In genomic region chrX:7883841-7884567, GRCm38 (mm10) we compare ENCODE assay signal across 7 mouse cellular contexts. TPM values are rescaled to one million over a fixed set of nuclear protein-coding genes. Genes with fewer than 3 reads are reported as not detected.
DNase-seq lines count a peak whose midpoint lies in the region; ATAC-seq lines count a peak whose summit lies in the region.

Gene Slc35a2, plus strand, starts transcription at chrX:7884028.

- ATAC-seq in intestine, embryonic 15.5 days, result peak; percentile 96

- no peaks in the 10 kb centered on the region for H3K9me3 ChIP-seq in intestine, embryonic 15.5 days
- peaks cover 9% of the 10 kb centered on the region; the same call in 1 of the 2 replicates for H3K9me3 ChIP-seq in midbrain, embryonic 10.5 days (replicated peaks)

- peak within 1 kb of the TSS; percentile 56 for H3K4me3 ChIP-seq in intestine, embryonic 15.5 days (replicated peaks)
- peak within 1 kb of the TSS; percentile 69 for H3K4me3 ChIP-seq in midbrain, embryonic 10.5 days

- peak within 1 kb of the TSS; percentile 55 for H3K4me2 ChIP-seq in intestine, embryonic 15.5 days (replicated peaks)

- intact Hi-C loops in gastrocnemius, postnatal 36 days (cut with DNase I), result no loop called here
- intact Hi-C loops in left cerebral cortex, postnatal 25 days (cut with DNase I), result no loop called here

- 19% methylated on average over 49 of the region's 49 CpGs for WGBS in intestine, embryonic 15.5 days
- WGBS in midbrain, embryonic 10.5 days, result 16% methylated on average over 41 of the region's 49 CpGs

- H3K4me1 ChIP-seq in intestine, embryonic 15.5 days (replicated peaks), result no peaks in the 10 kb centered on the region
- peaks cover 23% of the 10 kb centered on the region for H3K4me1 ChIP-seq in midbrain, embryonic 10.5 days

- no peaks in the 10 kb centered on the region for H3K36me3 ChIP-seq in intestine, embryonic 15.5 days
- peaks cover 24% of the 10 kb centered on the region; the same call in 1 of the 2 replicates for H3K36me3 ChIP-seq in midbrain, embryonic 10.5 days

- H3K27ac ChIP-seq in intestine, embryonic 15.5 days, result peak within 1 kb of the TSS; percentile 80
- peak within 1 kb of the TSS; percentile 85 for H3K27ac ChIP-seq in midbrain, embryonic 10.5 days (replicated peaks)

- DNase-seq in adrenal gland, adult 2 months, result peak; percentile 91
- DNase-seq in embryo, embryonic 11.5 days (ENCODE audit: low read depth, low spot score), result peak; percentile 57
- DNase-seq in gastrocnemius, postnatal 36 days, result peak; percentile 74 to 84
- peak; percentile 78 to 89 for DNase-seq in left cerebral cortex, postnatal 25 days (ENCODE audit: low spot score in 2 of 2)
- peak; percentile 76 for DNase-seq in midbrain, embryonic 10.5 days (ENCODE audit: low spot score)
- DNase-seq in right cerebral cortex, postnatal 4 days, result peak; percentile 74

- H3K27me3 ChIP-seq in intestine, embryonic 15.5 days (replicated peaks), result no peaks in the 10 kb centered on the region
- no peaks in the 10 kb centered on the region for H3K27me3 ChIP-seq in midbrain, embryonic 10.5 days (ENCODE audit: low read depth, poor library complexity, severe bottlenecking)

- 0 out of 2 replicates have a peak within 1 kb of the TSS, but pooled peaks have one; percentile 32 for H3K9ac ChIP-seq in intestine, embryonic 15.5 days

RNA-seq across cellular contexts. Expression of gene Slc35a2, which starts in this region (rescaled TPM):
- total RNA-seq in adrenal gland, adult 2 months (2021), result 10 to 100 TPM; 39.6 to 75.3 TPM
- 158 and 186 TPM in 2 replicates for polyA plus RNA-seq in adrenal gland, adult 2 months (2012; rRNA removed)
- total RNA-seq in gastrocnemius, postnatal 36 days (2021), result 1 to 10 TPM; 8.4 to 8.8 TPM
- polyA plus RNA-seq in intestine, embryonic 15.5 days (2015; fragmentation: Nextera tagmentation; extraction: Ambion mirVana), result 36.5 and 39.5 TPM in 2 replicates
- total RNA-seq in left cerebral cortex, postnatal 25 days (2021), result 10 to 100 TPM; 46.6 to 47.4 TPM
- polyA plus RNA-seq in midbrain, embryonic 10.5 days (2016; fragmentation: Nextera tagmentation; extraction: Ambion mirVana), result 28.3 and 31.4 TPM in 2 replicates

Comparison
In these comparisons a context has a peak if more than half of its experiments do, and no peak if none do; other contexts are left out.
1. Peak in every context shown above with its lines: DNase-seq, ATAC-seq, H3K4me3 ChIP-seq and H3K27ac ChIP-seq.
2. RNA of gene Slc35a2 (total RNA-seq): 39.6 to 75.3 TPM in adrenal gland, adult 2 months and 46.6 to 47.4 TPM in left cerebral cortex, postnatal 25 days; 8.4 to 8.8 TPM in gastrocnemius, postnatal 36 days; every median in the first group is over 4 times any median in the second.